14 mouse cellular contexts compared by ENCODE assay signal in genomic region chr17:28942101-28942500, GRCm38 (mm10). TPM values are rescaled to one million over a fixed set of nuclear protein-coding genes. Genes with fewer than 3 reads are reported as not detected.
A peak's percentile ranks its signal among the peaks of the same experiment; 100 is the strongest.
DNase-seq lines count a peak whose midpoint lies in the region; ATAC-seq and TF ChIP-seq lines count a peak whose summit lies in the region.
"Had no signal": no experiment of that assay in that cellular context is flagged by ENCODE, and none has a peak within 500 bp of the region (broad histone marks: within the 10 kb centered on the region; RNA-seq: fewer than 3 reads in every experiment).

No protein-coding gene starts in this region.

- 73% methylated on average over 10 of the region's 11 CpGs for WGBS in midbrain, embryonic 11.5 days
- 72% methylated on average over 10 of the region's 11 CpGs for WGBS in midbrain, embryonic 10.5 days
- 68% methylated on average over 10 of the region's 11 CpGs for WGBS in liver, embryonic 16.5 days (ENCODE audit: insufficient replicate concordance)
- WGBS in intestine, postnatal 0 days, result 81% methylated on average over 10 of the region's 11 CpGs

- H3K27me3 ChIP-seq in midbrain, embryonic 11.5 days (ENCODE audit: control insufficient read depth, insufficient read depth, low read length), result no peaks in the 10 kb centered on the region
- H3K27me3 ChIP-seq in midbrain, embryonic 10.5 days (ENCODE audit: low read depth, poor library complexity, severe bottlenecking), result no peaks in the 10 kb centered on the region
- no peaks in the 10 kb centered on the region for H3K27me3 ChIP-seq in liver, embryonic 16.5 days (ENCODE audit: control insufficient read depth, insufficient read depth, low read depth, low read length)
- H3K27me3 ChIP-seq in intestine, postnatal 0 days (replicated peaks; ENCODE audit: control insufficient read depth, insufficient read depth, low read length), result no peaks in the 10 kb centered on the region
- H3K27me3 ChIP-seq: embryonic facial prominence, embryonic 13.5 days; hindbrain, embryonic 13.5 days; midbrain, embryonic 13.5 days had no signal

- H3K4me2 ChIP-seq in midbrain, embryonic 11.5 days, result no peak overlapping the region
- no peak overlapping the region for H3K4me2 ChIP-seq in liver, embryonic 16.5 days (ENCODE audit: low read depth, low read length)
- no peak overlapping the region for H3K4me2 ChIP-seq in intestine, postnatal 0 days (replicated peaks; ENCODE audit: low read depth)
- H3K4me2 ChIP-seq: embryonic facial prominence, embryonic 13.5 days; hindbrain, embryonic 13.5 days; midbrain, embryonic 13.5 days had no signal

- ATAC-seq in midbrain, embryonic 11.5 days (ENCODE audit: low FRiP score), result no peak
- ATAC-seq in liver, embryonic 16.5 days (ENCODE audit: low read depth), result peak; percentile 71
- ATAC-seq in intestine, postnatal 0 days, result no peak
- ATAC-seq: midbrain, embryonic 13.5 days had no signal

- peak; percentile 77 for DNase-seq in midbrain, embryonic 11.5 days (ENCODE audit: low spot score, missing footprints)
- no peak for DNase-seq in midbrain, embryonic 10.5 days (ENCODE audit: low spot score)
- DNase-seq in ZHBTc4 (ENCODE audit: low read depth, low spot score), result peak; percentile 94
- DNase-seq in spleen, postnatal 4 days (ENCODE audit: low spot score in 2 of 2), result peak; percentile 73 to 83
- no peak for DNase-seq in right cerebral cortex, postnatal 4 days
- no peak for DNase-seq in cerebellum, adult 11 months
- DNase-seq: gastrocnemius, postnatal 14 days had no signal

- no peak for TF ChIP-seq CTCF in intestine, postnatal 0 days (IDR thresholded peaks at IDR 0.05; ENCODE audit: low read depth)

- H3K4me3 ChIP-seq in midbrain, embryonic 11.5 days (ENCODE audit: low read depth, low read length), result no peak overlapping the region
- no peak overlapping the region for H3K4me3 ChIP-seq in midbrain, embryonic 10.5 days
- no peak overlapping the region for H3K4me3 ChIP-seq in liver, embryonic 16.5 days (ENCODE audit: low read depth, low read length)
- no peak overlapping the region for H3K4me3 ChIP-seq in intestine, postnatal 0 days (ENCODE audit: low read depth, low read length)
- H3K4me3 ChIP-seq: embryonic facial prominence, embryonic 13.5 days; hindbrain, embryonic 13.5 days; midbrain, embryonic 13.5 days had no signal

- H3K9ac ChIP-seq in midbrain, embryonic 11.5 days (ENCODE audit: low read length), result no peak overlapping the region
- no peak overlapping the region for H3K9ac ChIP-seq in liver, embryonic 16.5 days (ENCODE audit: low read depth, low read length)
- H3K9ac ChIP-seq in intestine, postnatal 0 days (ENCODE audit: low read depth, low read length), result no peak overlapping the region
- H3K9ac ChIP-seq: embryonic facial prominence, embryonic 13.5 days; hindbrain, embryonic 13.5 days; midbrain, embryonic 13.5 days had no signal

- H3K4me1 ChIP-seq in midbrain, embryonic 11.5 days (ENCODE audit: control insufficient read depth, insufficient read depth, low read length), result no peaks in the 10 kb centered on the region
- H3K4me1 ChIP-seq in midbrain, embryonic 10.5 days, result no peaks in the 10 kb centered on the region
- peaks cover 4% of the 10 kb centered on the region for H3K4me1 ChIP-seq in liver, embryonic 16.5 days (ENCODE audit: control insufficient read depth, low read depth, low read length)
- no peaks in the 10 kb centered on the region for H3K4me1 ChIP-seq in intestine, postnatal 0 days (replicated peaks; ENCODE audit: control insufficient read depth, insufficient read depth, low read length)
- H3K4me1 ChIP-seq: embryonic facial prominence, embryonic 13.5 days; hindbrain, embryonic 13.5 days; midbrain, embryonic 13.5 days had no signal

- no peaks in the 10 kb centered on the region for H3K36me3 ChIP-seq in midbrain, embryonic 11.5 days (ENCODE audit: control insufficient read depth, insufficient read depth, low read length)
- no peaks in the 10 kb centered on the region for H3K36me3 ChIP-seq in midbrain, embryonic 10.5 days
- H3K36me3 ChIP-seq in liver, embryonic 16.5 days (ENCODE audit: control insufficient read depth, insufficient read depth), result no peaks in the 10 kb centered on the region
- no peaks in the 10 kb centered on the region for H3K36me3 ChIP-seq in intestine, postnatal 0 days (ENCODE audit: control insufficient read depth, insufficient read depth)
- H3K36me3 ChIP-seq: embryonic facial prominence, embryonic 13.5 days; hindbrain, embryonic 13.5 days; midbrain, embryonic 13.5 days had no signal

- H3K27ac ChIP-seq in midbrain, embryonic 11.5 days (ENCODE audit: low read depth, low read length), result no peak overlapping the region
- no peak overlapping the region for H3K27ac ChIP-seq in midbrain, embryonic 10.5 days (replicated peaks)
- no peak overlapping the region for H3K27ac ChIP-seq in liver, embryonic 16.5 days (ENCODE audit: low read length)
- H3K27ac ChIP-seq in intestine, postnatal 0 days (ENCODE audit: low read depth, low read length), result no peak overlapping the region
- H3K27ac ChIP-seq: embryonic facial prominence, embryonic 13.5 days; hindbrain, embryonic 13.5 days; midbrain, embryonic 13.5 days had no signal

- H3K9me3 ChIP-seq in midbrain, embryonic 11.5 days (ENCODE audit: control insufficient read depth, low read length), result no peaks in the 10 kb centered on the region
- H3K9me3 ChIP-seq in midbrain, embryonic 10.5 days (replicated peaks), result peaks cover 3% of the 10 kb centered on the region
- H3K9me3 ChIP-seq in liver, embryonic 16.5 days (replicated peaks; ENCODE audit: control insufficient read depth, low read length), result peaks cover 1% of the 10 kb centered on the region
- no peaks in the 10 kb centered on the region for H3K9me3 ChIP-seq in intestine, postnatal 0 days (ENCODE audit: control insufficient read depth)
- H3K9me3 ChIP-seq: hindbrain, embryonic 13.5 days had no signal

RNA-seq across cellular contexts. Expression of gene Pxt1, which starts 1.5 kb away (rescaled TPM):
- not detected in 2 replicates for polyA plus RNA-seq in midbrain, embryonic 11.5 days (2014; fragmentation: Nextera tagmentation; extraction: Ambion mirVana)
- polyA plus RNA-seq in midbrain, embryonic 10.5 days (2016; fragmentation: Nextera tagmentation; extraction: Ambion mirVana), result 0.22 TPM in 1 of 2 replicates, not detected in the other
- polyA plus RNA-seq in liver, embryonic 16.5 days (2015; fragmentation: Nextera tagmentation; extraction: Ambion mirVana), result 0.35 and 0.37 TPM in 2 replicates
- not detected in 2 replicates for polyA plus RNA-seq in intestine, postnatal 0 days (2015; fragmentation: Nextera tagmentation; extraction: Ambion mirVana)
- polyA plus RNA-seq: brain, embryonic 14.5 days; embryonic facial prominence, embryonic 13.5 days; hindbrain, embryonic 13.5 days; midbrain, embryonic 13.5 days; stomach, embryonic 14.5 days had no signal

RNA-seq across cellular contexts. Expression of gene Kctd20, which starts 9.6 kb away (rescaled TPM):
- polyA plus RNA-seq in midbrain, embryonic 11.5 days (2014; fragmentation: Nextera tagmentation; extraction: Ambion mirVana), result 92.4 and 97.4 TPM in 2 replicates
- 107 and 114 TPM in 2 replicates for polyA plus RNA-seq in midbrain, embryonic 10.5 days (2016; fragmentation: Nextera tagmentation; extraction: Ambion mirVana)
- polyA plus RNA-seq in liver, embryonic 16.5 days (2015; fragmentation: Nextera tagmentation; extraction: Ambion mirVana), result 80.0 and 82.0 TPM in 2 replicates
- polyA plus RNA-seq in intestine, postnatal 0 days (2015; fragmentation: Nextera tagmentation; extraction: Ambion mirVana), result 25.6 and 27.0 TPM in 2 replicates

RNA-seq across cellular contexts. Expression of gene 4930539E08Rik, which starts 27.0 kb away (rescaled TPM):
- 0.10 TPM in 1 of 2 replicates, not detected in the other for polyA plus RNA-seq in midbrain, embryonic 11.5 days (2014; fragmentation: Nextera tagmentation; extraction: Ambion mirVana)
- polyA plus RNA-seq in midbrain, embryonic 10.5 days (2016; fragmentation: Nextera tagmentation; extraction: Ambion mirVana), result 0.11 and 0.26 TPM in 2 replicates
- polyA plus RNA-seq in liver, embryonic 16.5 days (2015; fragmentation: Nextera tagmentation; extraction: Ambion mirVana), result 0.06 TPM in 1 of 2 replicates, not detected in the other
- polyA plus RNA-seq in intestine, postnatal 0 days (2015; fragmentation: Nextera tagmentation; extraction: Ambion mirVana), result 2.9 and 3.5 TPM in 2 replicates

Comparison
In these comparisons a context has a peak if more than half of its experiments do, and no peak if none do; other contexts are left out.
1. DNase-seq: peak in midbrain, embryonic 11.5 days (single experiment), ZHBTc4 (single experiment) and spleen, postnatal 4 days (2 of 2); none in midbrain, embryonic 10.5 days (single experiment), right cerebral cortex, postnatal 4 days (single experiment) and cerebellum, adult 11 months (single experiment).